ENCODE assay signal across 11 mouse cellular contexts in the genomic region with DNA sequence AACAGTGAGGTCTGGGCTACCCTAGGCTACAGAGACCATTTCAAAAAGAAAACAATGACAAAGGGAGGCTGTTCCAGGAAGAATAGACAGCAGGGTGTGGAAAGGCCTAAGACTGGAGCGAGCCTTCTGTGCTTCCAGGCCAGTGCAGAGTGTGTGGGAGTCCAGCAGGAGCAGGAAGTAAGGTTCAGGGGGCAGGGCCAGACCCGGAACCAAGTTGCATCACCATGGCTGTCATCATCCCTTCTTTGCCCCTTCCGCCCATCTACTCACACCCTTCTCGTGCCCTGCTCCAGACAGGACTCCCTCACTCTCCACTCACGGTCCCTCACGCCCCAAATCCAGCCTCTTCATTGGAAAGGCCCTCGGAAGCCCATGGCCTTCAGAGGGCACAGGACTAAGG. TPM values are rescaled to one million over a fixed set of nuclear protein-coding genes. Genes with fewer than 3 reads are reported as not detected.
A peak's percentile ranks its signal among the peaks of the same experiment; 100 is the strongest.
DNase-seq lines count a peak whose midpoint lies in the region; ATAC-seq lines count a peak whose summit lies in the region.
"Had no signal": no experiment of that assay in that cellular context is flagged by ENCODE, and none has a peak within 500 bp of the region (broad histone marks: within the 10 kb centered on the region; RNA-seq: fewer than 3 reads in every experiment).

No protein-coding gene starts in this region.

- WGBS in midbrain, embryonic 10.5 days = 87% methylated on average over 7 of the region's 7 CpGs
- WGBS in midbrain, embryonic 14.5 days = 89% methylated on average over 7 of the region's 7 CpGs
- 86% methylated on average over 7 of the region's 7 CpGs for WGBS in hindbrain, embryonic 14.5 days

- no peak for ATAC-seq in midbrain, embryonic 14.5 days (ENCODE audit: low FRiP score, low TSS enrichment)
- no peak for ATAC-seq in hindbrain, embryonic 14.5 days (ENCODE audit: low FRiP score)
- ATAC-seq in megakaryocyte progenitor cell, adult 5-6 weeks (replicated peaks; ENCODE audit: poor library complexity) = peak; percentile 48

- H3K27ac ChIP-seq in midbrain, embryonic 10.5 days (replicated peaks) = peak overlapping the region; percentile 69
- H3K27ac ChIP-seq in midbrain, embryonic 14.5 days (replicated peaks; ENCODE audit: low read depth, low read length) = no peak overlapping the region
- H3K27ac ChIP-seq in hindbrain, embryonic 14.5 days = no peak overlapping the region

- no peak overlapping the region for H3K4me3 ChIP-seq in midbrain, embryonic 10.5 days
- H3K4me3 ChIP-seq in midbrain, embryonic 14.5 days (replicated peaks; ENCODE audit: low read depth, low read length) = no peak overlapping the region
- no peak overlapping the region for H3K4me3 ChIP-seq in hindbrain, embryonic 14.5 days (replicated peaks; ENCODE audit: low read length)
- H3K4me3 ChIP-seq: embryonic facial prominence, embryonic 15.5 days had no signal

- H3K4me2 ChIP-seq in midbrain, embryonic 14.5 days (ENCODE audit: low read length) = no peak overlapping the region; the same call in 1 of the 2 replicates
- peak overlapping the region; percentile 90; the same call in 1 of the 2 replicates for H3K4me2 ChIP-seq in hindbrain, embryonic 14.5 days (replicated peaks)
- H3K4me2 ChIP-seq: embryonic facial prominence, embryonic 15.5 days had no signal

- DNase-seq in adrenal gland, adult 2 months = peak; percentile 50
- no peak for DNase-seq in adrenal gland, postnatal 10 days
- no peak for DNase-seq in midbrain, embryonic 10.5 days (ENCODE audit: low spot score)
- no peak for DNase-seq in midbrain, embryonic 14.5 days
- no peak for DNase-seq in hindbrain, embryonic 14.5 days (ENCODE audit: low spot score)
- DNase-seq in ovary, postnatal 14 days (ENCODE audit: low spot score) = no peak
- no peak for DNase-seq in gastrocnemius, postnatal 10 days
- DNase-seq: retina, postnatal 1 day had no signal

- peaks cover 66% of the 10 kb centered on the region for H3K36me3 ChIP-seq in midbrain, embryonic 10.5 days
- H3K36me3 ChIP-seq in midbrain, embryonic 14.5 days (ENCODE audit: control insufficient read depth, insufficient read depth, low read length) = peaks cover 21% of the 10 kb centered on the region
- H3K36me3 ChIP-seq in hindbrain, embryonic 14.5 days (replicated peaks; ENCODE audit: control insufficient read depth, insufficient read depth) = peaks cover 21% of the 10 kb centered on the region

- no peaks in the 10 kb centered on the region for H3K9me3 ChIP-seq in midbrain, embryonic 10.5 days (replicated peaks)
- H3K9me3 ChIP-seq in midbrain, embryonic 14.5 days (ENCODE audit: control insufficient read depth, low read length) = no peaks in the 10 kb centered on the region
- no peaks in the 10 kb centered on the region for H3K9me3 ChIP-seq in hindbrain, embryonic 14.5 days (ENCODE audit: control insufficient read depth, low read length)
- H3K9me3 ChIP-seq: embryonic facial prominence, embryonic 15.5 days had no signal

- no peak overlapping the region; the same call in 1 of the 2 replicates for H3K9ac ChIP-seq in midbrain, embryonic 14.5 days (replicated peaks; ENCODE audit: low read length)
- H3K9ac ChIP-seq in hindbrain, embryonic 14.5 days = peak overlapping the region; percentile 2; the same call in 1 of the 2 replicates
- H3K9ac ChIP-seq: embryonic facial prominence, embryonic 15.5 days had no signal

- peaks cover 65% of the 10 kb centered on the region for H3K4me1 ChIP-seq in midbrain, embryonic 10.5 days
- peaks cover 29% of the 10 kb centered on the region for H3K4me1 ChIP-seq in midbrain, embryonic 14.5 days (ENCODE audit: control insufficient read depth, insufficient read depth, low read length)
- peaks cover 50% of the 10 kb centered on the region for H3K4me1 ChIP-seq in hindbrain, embryonic 14.5 days (replicated peaks; ENCODE audit: control insufficient read depth, insufficient read depth, low read length)

- H3K27me3 ChIP-seq in midbrain, embryonic 10.5 days (ENCODE audit: low read depth, poor library complexity, severe bottlenecking) = no peaks in the 10 kb centered on the region
- H3K27me3 ChIP-seq in midbrain, embryonic 14.5 days (ENCODE audit: control insufficient read depth, insufficient read depth, low read length) = no peaks in the 10 kb centered on the region
- no peaks in the 10 kb centered on the region for H3K27me3 ChIP-seq in hindbrain, embryonic 14.5 days (ENCODE audit: control insufficient read depth, insufficient read depth, low read length)
- H3K27me3 ChIP-seq: embryonic facial prominence, embryonic 15.5 days had no signal

RNA-seq across cellular contexts. Expression of gene Carhsp1, which starts 4.7 kb away (rescaled TPM):
- 100 to 1,000 TPM in 1 of 2 experiments, 10 to 100 TPM in 1; 52.0 to 120 TPM for total RNA-seq in adrenal gland, adult 2 months (2021)
- polyA plus RNA-seq in adrenal gland, adult 2 months (2012; rRNA removed) = 233 and 404 TPM in 2 replicates
- 10 to 100 TPM; 76.8 to 85.6 TPM for total RNA-seq in adrenal gland, postnatal 10 days (2021)
- 197 and 253 TPM in 2 replicates for polyA plus RNA-seq in midbrain, embryonic 10.5 days (2016; fragmentation: Nextera tagmentation; extraction: Ambion mirVana)
- polyA plus RNA-seq in midbrain, embryonic 14.5 days (2014; fragmentation: Nextera tagmentation; extraction: Ambion mirVana) = 76.4 and 149 TPM in 2 replicates
- polyA plus RNA-seq in hindbrain, embryonic 14.5 days (2014; fragmentation: Nextera tagmentation; extraction: Ambion mirVana) = 57.0 and 58.8 TPM in 2 replicates
- 4.5 and 5.8 TPM in 2 replicates for total RNA-seq in megakaryocyte progenitor cell, adult 5-6 weeks (2015)
- 6.0 and 7.9 TPM in 2 replicates for total RNA-seq in megakaryocyte progenitor cell, adult 5-6 weeks (2017)
- total RNA-seq in gastrocnemius, postnatal 10 days (2021) = 10 to 100 TPM; 22.3 to 25.9 TPM

RNA-seq across cellular contexts. Expression of gene Gm5767, which starts 13.3 kb away (rescaled TPM):
- not detected for total RNA-seq in adrenal gland, adult 2 months (2021)
- polyA plus RNA-seq in adrenal gland, adult 2 months (2012; rRNA removed) = 0.25 and 0.29 TPM in 2 replicates
- not detected for total RNA-seq in adrenal gland, postnatal 10 days (2021)
- not detected in 2 replicates for polyA plus RNA-seq in midbrain, embryonic 10.5 days (2016; fragmentation: Nextera tagmentation; extraction: Ambion mirVana)
- not detected in 2 replicates for polyA plus RNA-seq in midbrain, embryonic 14.5 days (2014; fragmentation: Nextera tagmentation; extraction: Ambion mirVana)
- polyA plus RNA-seq in hindbrain, embryonic 14.5 days (2014; fragmentation: Nextera tagmentation; extraction: Ambion mirVana) = 0.35 TPM in 1 of 2 replicates, not detected in the other
- total RNA-seq in megakaryocyte progenitor cell, adult 5-6 weeks (2015) = not detected in 2 replicates
- not detected in 2 replicates for total RNA-seq in megakaryocyte progenitor cell, adult 5-6 weeks (2017)
- not detected for total RNA-seq in gastrocnemius, postnatal 10 days (2021)
- total RNA-seq: left cerebral cortex, postnatal 36 days had no signal
- polyA plus RNA-seq: embryonic facial prominence, embryonic 15.5 days had no signal

RNA-seq across cellular contexts. Expression of gene Tmem186, which starts 29.7 kb away (rescaled TPM):
- total RNA-seq in adrenal gland, adult 2 months (2021) = 10 to 100 TPM; 15.3 to 22.1 TPM
- 15.6 and 16.2 TPM in 2 replicates for polyA plus RNA-seq in adrenal gland, adult 2 months (2012; rRNA removed)
- 10 to 100 TPM; 19.0 to 22.4 TPM for total RNA-seq in adrenal gland, postnatal 10 days (2021)
- polyA plus RNA-seq in midbrain, embryonic 10.5 days (2016; fragmentation: Nextera tagmentation; extraction: Ambion mirVana) = 25.7 and 27.9 TPM in 2 replicates
- 16.1 and 17.2 TPM in 2 replicates for polyA plus RNA-seq in midbrain, embryonic 14.5 days (2014; fragmentation: Nextera tagmentation; extraction: Ambion mirVana)
- polyA plus RNA-seq in hindbrain, embryonic 14.5 days (2014; fragmentation: Nextera tagmentation; extraction: Ambion mirVana) = 15.1 and 15.3 TPM in 2 replicates
- 6.7 and 8.0 TPM in 2 replicates for total RNA-seq in megakaryocyte progenitor cell, adult 5-6 weeks (2015)
- 13.5 and 17.0 TPM in 2 replicates for total RNA-seq in megakaryocyte progenitor cell, adult 5-6 weeks (2017)
- total RNA-seq in gastrocnemius, postnatal 10 days (2021) = 1 to 10 TPM; 8.6 to 9.2 TPM

RNA-seq across cellular contexts. Expression of gene Pmm2, which starts 29.8 kb away (rescaled TPM):
- 10 to 100 TPM; 48.1 to 53.8 TPM for total RNA-seq in adrenal gland, adult 2 months (2021)
- 54.1 and 75.1 TPM in 2 replicates for polyA plus RNA-seq in adrenal gland, adult 2 months (2012; rRNA removed)
- total RNA-seq in adrenal gland, postnatal 10 days (2021) = 10 to 100 TPM; 56.9 to 74.1 TPM
- polyA plus RNA-seq in midbrain, embryonic 10.5 days (2016; fragmentation: Nextera tagmentation; extraction: Ambion mirVana) = 50.5 and 51.9 TPM in 2 replicates
- 36.3 and 41.5 TPM in 2 replicates for polyA plus RNA-seq in midbrain, embryonic 14.5 days (2014; fragmentation: Nextera tagmentation; extraction: Ambion mirVana)
- 31.7 and 37.0 TPM in 2 replicates for polyA plus RNA-seq in hindbrain, embryonic 14.5 days (2014; fragmentation: Nextera tagmentation; extraction: Ambion mirVana)
- total RNA-seq in megakaryocyte progenitor cell, adult 5-6 weeks (2015) = 42.9 and 46.5 TPM in 2 replicates
- total RNA-seq in megakaryocyte progenitor cell, adult 5-6 weeks (2017) = 49.1 and 50.9 TPM in 2 replicates
- total RNA-seq in gastrocnemius, postnatal 10 days (2021) = 10 to 100 TPM; 29.1 to 30.7 TPM
